Mouse (Mus musculus): ENCODE results near the gene Atp6v1g2.

DNA sequence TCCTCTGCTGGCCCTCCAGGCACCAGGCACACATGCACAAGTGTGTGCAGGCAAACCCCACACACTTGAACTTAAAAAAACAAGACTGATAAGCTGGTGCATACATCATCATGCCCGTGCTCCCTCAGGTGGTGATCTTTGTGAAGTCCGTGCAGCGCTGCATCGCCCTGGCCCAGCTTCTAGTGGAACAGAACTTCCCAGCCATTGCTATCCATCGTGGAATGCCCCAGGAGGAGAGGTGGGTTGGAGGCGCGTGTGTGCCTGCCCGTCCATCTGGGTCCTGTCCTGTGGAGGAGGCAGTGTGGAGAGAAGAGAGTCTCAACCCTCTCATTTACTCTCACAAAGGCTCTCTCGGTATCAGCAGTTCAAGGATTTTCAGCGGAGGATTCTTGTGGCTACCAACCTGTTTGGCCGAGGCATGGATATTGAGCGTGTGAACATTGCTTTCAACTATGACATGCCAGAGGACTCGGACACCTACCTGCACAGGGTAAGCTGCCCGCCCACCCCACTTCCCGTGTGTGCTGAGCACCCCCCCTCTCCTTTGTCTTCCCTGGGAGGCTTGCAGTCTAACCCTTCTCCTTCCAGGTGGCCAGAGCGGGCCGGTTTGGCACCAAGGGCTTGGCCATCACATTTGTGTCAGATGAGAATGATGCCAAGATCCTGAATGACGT, 19.3 kb downstream of the Atp6v1g2 start:
- TF ChIP-seq CTCF (conservative IDR thresholded peaks at IDR 0.05; ENCODE audit: low read length) (no peak), NANOG (IDR thresholded peaks at IDR 0.05; ENCODE audit: borderline replicate concordance, low read length) (no peak)
